Mouse (Mus musculus): Measurements from ENCODE around the gene Usp4.
"Not testable (repeated sequence)": the region's sequence is repeated elsewhere in the genome, so short reads cannot be mapped to it uniquely, and the experiment has no call there.

Usp4 gene

DNA sequence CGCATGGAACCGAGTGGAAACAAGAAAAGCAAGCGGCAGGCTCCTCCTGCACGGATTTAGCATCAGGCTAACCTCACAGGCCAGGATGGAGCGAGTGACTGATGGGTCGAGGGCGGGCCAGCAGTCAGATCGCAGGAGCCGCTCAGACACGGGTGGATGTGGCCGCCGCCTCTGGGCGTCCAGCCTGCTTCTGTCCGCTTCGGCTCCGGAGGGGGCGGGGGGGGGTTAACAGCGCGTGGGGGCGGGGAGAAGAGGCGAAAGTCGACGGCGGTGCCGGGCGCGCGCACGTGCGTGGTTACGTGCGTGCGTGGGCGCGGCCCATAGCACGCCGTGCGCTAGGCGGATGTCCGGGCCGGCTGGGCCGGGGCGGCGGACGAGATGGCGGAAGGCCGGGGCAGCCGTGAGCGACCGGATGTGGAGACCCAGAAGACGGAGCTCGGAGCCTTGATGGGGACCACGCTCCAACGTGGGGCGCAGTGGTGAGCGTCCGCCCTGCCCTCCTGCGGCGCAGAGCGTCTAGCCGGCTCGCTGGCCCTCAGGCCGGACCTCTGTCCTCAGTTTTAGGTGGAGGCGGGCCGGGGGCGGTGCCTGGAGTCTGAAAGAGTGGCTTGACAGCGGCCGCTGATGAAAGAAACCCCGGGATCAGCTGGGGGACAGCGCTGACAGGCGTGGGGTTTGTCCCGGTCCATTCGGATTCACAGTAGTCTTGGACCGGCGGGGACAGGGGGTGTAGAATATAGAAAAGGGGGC, at the start of gene Usp4:
Gene Usp4 (plus strand): TSS at position 314 of the 750 bp plus-strand sequence.
- no peak for DNase-seq (ENCODE audit: extremely low read depth, low read depth, low spot score)

DNA sequence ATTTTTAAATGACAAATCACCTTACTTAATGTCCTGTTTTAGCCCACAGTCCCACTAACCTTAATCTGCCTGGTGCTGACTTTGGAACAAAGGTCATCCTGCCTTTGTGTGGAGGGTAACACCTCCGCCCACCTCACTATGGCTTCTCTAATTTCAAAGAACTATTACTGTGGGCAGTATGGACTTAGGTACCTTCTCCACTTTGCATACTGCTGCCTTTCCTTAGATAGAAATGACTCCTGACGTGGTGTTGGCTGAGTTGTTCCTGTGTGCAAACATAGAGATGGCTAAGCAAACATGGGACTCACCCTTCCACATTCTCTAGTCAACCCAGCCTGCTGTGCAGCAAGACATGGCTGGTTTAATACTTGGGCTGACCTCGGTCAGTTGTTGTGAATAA, 45.8 kb upstream of the Usp4 start:
- no peak for DNase-seq (ENCODE audit: extremely low read depth, low read depth, low spot score)

DNA sequence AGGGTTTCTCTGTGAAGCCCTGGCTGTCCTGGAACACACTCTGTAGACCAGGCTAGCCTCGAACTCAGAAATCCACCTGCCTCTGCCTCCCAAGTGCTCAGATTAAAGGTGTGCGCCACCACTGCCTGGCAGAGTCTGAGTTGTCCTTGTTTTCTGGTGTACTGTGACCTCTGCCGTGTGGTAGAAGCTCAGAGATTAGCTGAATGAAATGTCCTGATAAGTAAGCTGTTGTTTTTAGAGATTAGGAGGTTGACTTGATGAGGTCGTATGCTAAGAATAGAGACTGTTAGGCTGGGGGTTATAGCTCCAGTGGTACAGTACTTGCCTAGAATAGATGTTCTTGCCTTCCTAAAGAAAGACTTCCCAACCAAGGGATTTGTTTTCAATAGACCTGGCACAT, 42.9 kb upstream of the Usp4 start:
- no peak for DNase-seq (ENCODE audit: extremely low read depth, low read depth, low spot score)

DNA sequence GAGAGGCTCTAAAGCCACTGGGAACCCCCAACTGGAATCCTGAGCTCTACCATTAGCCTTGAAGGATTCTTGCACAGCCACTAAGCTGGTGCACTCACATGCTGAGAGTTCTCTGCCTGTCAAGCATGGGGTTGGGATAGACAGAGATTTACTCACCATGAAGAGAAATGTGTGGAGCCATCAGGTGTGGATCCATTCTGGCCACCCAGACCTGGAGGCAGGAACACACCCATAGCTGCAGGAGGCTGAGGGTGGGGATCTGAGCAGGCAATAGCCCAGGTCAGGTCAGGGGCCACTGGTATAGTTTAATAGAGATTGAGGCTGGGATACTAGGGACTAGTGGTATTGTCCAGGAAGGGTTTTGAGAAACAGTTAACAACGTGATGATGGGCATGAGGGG, 42.5 kb upstream of the Usp4 start:
- DNase-seq (ENCODE audit: extremely low read depth, low read depth, low spot score) = no peak

DNA sequence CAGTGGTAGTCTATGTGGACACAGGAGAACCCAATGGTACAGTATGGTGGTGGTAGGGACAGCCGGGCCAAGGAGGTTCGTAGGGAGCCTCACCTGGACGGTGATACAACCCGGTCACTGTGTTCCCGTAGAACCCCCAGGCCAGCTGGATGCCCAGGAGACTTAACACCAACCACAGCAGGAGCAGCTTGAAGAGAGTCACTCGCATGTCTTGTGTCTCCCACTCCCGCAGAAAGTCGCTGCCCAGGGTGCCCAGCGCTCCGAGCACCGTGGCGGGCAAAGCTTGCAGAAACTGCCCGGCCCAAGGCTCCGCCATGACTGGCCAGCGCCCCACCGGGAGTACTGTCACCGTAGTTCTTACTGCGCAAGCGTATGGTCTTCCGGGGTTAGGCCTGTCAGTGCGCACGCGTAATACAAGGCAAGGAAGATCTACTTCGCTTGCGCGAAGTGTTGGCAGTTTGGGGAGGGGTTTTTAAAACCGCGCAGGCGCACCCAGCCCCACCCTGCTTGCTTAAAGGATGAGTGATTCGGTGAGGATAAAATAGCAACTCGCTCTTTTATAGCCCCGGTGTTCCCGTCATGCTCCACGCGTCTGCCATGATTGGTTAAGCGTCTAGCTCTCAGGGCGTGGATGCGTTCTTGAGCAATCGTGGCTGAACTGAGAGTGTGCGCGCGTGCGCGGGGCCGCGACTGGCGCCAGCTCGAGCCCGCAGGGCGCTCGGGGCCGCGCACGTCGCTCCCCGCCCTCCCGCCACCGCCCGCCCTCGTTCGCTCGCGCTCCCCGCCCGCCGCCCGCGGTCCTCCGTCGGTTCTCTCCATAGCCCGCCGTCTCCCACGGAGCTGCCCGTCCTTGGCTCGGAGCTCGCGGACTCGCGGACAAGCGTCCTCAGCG, 41.8 kb upstream of the Usp4 start, which contains the start of the genes Rhoa and Tcta:
Gene Rhoa (plus strand): TSS at position 501 of the 892 bp plus-strand sequence.
Gene Tcta (minus strand): TSS at position 532 of the 892 bp plus-strand sequence.
- peak; percentile 95 for DNase-seq (ENCODE audit: extremely low read depth, low read depth, low spot score)

DNA sequence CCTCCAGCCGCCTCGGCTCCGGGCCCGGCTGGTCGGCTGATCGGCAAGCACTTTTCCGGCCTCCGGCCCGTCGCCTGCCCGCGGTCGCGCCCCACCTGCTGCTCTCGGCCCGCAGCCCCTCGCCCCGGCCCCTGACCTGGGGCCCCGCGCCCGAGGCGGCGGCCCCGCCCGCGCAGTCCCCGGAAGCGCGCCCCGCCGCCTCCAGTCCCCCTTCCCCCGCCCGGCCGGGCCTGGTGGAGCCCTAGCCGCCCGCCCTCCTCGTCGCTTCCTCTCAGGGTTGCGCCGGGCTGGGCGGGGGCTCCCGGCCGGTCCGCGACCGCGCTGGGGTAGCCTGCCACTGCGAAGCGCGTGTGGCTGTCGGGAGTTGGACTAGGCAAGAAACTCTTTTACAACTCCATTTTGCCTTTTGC, 41.1 kb upstream of the Usp4 start:
- DNase-seq (ENCODE audit: extremely low read depth, low read depth, low spot score) = no peak

DNA sequence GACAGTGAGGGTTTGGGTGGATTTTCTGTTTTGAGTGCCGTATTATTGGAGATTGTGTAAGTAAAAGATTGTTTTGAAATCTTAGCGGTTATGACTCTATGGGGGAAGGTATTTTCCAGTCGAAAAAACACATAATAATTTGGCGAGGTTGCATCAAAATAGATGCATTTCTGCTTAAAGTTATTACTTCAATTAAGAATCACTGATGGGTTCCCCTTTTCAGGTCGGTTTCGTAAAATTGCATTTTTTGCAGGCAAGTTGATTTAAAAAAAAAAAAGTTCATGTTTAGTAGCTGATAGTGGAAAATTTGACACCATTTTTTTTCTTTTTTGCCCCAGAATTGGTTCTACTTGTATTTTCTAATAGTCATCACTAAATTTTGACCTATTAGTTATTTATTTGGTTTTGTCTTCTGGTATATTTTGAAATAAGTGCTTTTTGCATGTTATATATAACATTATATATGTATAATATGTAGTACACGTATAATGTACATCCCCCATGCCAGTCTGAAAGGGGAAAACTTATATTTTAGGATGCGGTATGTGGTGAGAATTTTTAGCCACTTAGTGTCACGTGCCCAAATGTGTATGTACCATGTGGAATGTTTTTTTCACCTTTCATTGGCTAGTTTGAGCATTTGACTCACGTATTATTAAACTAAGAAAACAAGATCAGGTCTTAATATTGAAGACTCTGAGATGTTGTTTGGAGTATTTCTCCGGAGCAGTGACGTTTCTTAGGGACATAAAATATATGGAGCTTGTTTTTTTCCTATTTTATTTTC, 40.4 kb upstream of the Usp4 start:
- no peak for DNase-seq (ENCODE audit: extremely low read depth, low read depth, low spot score)

DNA sequence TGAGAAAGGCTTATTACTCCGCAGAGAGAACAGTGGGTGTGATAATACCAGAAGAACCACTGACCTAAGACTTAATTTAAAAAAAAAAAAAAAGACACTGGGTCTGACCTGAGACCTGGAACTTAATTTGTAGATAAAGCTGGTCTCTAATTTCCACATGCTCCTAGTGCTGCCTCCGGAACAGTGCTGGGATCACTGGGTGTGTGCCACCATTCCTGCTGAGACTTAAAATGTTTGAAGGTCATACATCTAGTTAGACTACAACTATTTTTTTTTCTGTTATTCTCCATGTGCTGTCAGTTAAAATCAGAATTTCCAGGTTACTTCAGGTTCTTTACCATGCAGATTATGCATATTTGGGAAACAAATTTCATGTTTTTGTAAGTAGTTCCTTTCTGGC, 39.5 kb upstream of the Usp4 start:
- DNase-seq (ENCODE audit: extremely low read depth, low read depth, low spot score) = no peak

DNA sequence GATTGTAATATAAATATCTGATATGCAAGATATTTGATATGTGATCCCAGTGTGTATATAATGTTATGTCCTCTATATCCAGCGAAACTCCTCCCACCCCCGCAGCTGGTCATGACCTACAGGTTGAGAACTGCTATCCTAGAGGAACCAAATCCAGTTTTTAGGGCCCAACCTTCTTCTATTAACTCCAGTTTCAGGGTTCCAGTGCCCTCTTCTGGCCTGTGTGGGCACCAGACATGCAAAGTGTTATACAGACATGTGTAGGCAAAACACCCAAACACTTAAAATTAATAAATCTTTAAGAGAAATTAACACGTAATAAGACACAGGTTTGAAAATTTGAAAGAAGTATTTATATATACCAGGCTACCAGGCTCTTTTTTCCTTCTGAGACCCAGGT, 30.1 kb upstream of the Usp4 start:
- no peak for DNase-seq (ENCODE audit: extremely low read depth, low read depth, low spot score)

DNA sequence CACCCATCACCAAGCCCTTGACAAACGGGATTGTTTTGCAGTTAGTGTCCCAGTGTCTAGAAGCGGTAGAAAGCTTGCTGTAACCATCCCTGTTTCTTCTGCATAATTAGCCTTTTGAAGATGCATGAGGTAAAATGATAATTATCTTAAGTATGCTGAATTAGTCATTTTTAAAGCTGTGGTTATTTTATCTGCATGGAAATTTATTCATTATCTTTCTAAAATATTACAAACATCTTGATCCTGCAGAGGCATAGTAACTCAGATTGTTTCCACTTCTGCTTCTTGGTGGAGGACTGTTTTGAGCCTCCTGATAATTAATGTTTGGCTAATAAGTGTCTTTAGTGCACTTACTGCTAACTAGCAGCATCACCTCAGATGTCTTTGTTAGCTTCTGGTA, 29.2 kb upstream of the Usp4 start:
- DNase-seq (ENCODE audit: extremely low read depth, low read depth, low spot score) = no peak

DNA sequence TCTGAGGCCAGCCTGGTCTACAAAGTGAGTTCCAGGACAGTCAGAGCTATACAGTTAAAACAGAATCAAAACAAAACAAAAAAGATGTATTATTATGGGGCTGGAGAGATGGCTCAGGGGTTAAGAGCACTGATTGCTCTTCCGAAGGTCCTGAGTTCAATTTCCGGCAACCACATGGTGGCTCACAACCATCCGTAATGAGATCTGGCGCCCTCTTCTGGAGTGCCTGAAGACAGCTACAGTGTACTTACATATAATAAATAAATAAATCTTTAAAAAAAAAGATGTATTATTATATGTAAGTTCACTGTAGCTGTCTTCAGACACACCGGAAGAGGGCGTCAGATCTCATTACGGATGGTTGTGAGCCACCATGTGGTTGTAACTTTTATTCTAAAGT, 25.6 kb upstream of the Usp4 start:
- not testable (repeated sequence) for DNase-seq (ENCODE audit: extremely low read depth, low read depth, low spot score)

DNA sequence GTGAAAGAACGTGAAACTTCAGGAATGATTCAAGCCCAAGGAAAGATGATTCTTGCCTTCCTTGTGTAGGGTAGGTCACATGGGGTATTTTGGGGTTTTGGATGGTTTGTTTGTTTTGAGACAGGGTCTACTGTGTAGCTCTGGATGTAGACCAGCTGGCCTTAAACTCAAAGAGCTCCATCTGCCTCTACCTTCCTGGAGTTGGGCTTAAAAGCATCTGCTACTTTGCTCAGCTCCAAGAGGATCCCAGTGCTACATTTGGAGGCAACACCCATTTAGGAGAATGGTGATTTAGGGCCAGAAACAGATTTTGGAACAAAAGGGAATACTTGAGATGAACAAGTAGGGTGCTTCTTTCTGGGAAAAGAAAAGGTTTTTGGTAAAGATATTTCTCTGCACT, 22.9 kb upstream of the Usp4 start:
- DNase-seq (ENCODE audit: extremely low read depth, low read depth, low spot score) = no peak

DNA sequence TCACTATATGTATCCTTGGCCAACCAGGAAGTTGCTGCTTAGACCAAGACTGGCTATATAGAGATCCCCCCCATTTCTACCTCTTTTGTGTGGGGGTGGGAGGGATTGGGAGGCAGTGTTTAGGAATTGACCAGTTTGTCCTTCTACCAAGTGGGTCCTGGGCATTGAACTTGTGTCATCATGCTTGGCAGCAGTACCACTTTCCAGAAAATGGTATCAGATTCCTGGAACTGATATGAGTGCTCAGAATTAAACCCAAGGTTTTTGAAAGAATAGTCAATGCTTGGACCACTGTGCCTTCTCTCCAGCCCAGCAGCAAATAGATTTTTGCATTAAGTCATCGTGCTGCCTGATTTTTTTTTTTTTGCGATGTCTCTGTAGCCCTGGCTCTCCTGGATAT, 21.8 kb upstream of the Usp4 start:
- no peak for DNase-seq (ENCODE audit: extremely low read depth, low read depth, low spot score)

DNA sequence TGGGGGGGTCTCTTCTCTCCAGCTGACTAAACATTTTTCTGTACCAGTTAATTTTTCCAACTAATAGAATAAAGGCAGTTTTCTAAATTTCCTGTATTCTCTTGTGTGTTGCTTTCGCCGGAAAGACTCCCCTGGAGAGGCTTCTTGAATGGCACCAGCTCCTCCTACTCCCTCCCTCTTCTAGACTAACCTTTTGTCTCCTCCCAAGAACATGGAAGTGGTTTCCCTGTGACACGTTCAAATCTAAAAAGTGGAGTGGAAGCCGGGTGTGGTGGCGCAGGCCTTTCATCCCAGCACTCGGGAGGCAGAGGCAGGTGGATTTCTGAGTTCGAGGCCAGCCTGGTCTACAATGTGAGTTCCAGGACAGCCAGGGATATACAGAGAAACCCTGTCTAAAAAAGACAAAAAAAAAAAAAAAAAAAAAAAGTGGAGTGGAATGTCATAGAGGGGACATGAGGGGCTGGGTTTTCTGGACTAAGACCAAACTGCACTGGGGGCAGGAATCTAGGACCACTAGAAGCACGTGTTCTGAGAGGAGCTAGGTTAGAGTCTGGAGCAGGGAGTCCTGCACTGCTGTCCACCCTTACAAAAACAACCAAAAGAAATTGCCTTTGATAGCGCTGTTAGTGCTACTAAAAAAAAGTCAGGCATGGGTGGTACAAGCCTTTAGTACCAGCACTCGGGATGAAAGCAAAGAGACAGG, 9.7 kb upstream of the Usp4 start:
- DNase-seq (ENCODE audit: extremely low read depth, low read depth, low spot score) = no peak

DNA sequence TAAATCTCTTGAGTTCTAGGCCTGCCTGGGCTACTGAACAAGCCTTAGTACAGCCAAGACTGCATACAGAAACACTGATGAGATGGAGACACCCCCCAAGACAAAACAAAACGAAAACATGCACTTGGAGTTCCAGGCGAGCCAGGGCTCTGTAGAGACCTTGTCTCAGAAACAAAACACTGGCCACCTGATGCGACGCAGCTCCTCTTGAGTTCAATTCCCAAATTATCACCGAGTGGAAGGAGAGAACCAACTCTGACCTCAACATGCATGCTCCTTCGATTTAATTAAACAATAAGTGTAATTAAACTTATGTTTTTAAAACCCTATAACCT, 9.1 kb upstream of the Usp4 start:
- DNase-seq (ENCODE audit: extremely low read depth, low read depth, low spot score) = no peak

DNA sequence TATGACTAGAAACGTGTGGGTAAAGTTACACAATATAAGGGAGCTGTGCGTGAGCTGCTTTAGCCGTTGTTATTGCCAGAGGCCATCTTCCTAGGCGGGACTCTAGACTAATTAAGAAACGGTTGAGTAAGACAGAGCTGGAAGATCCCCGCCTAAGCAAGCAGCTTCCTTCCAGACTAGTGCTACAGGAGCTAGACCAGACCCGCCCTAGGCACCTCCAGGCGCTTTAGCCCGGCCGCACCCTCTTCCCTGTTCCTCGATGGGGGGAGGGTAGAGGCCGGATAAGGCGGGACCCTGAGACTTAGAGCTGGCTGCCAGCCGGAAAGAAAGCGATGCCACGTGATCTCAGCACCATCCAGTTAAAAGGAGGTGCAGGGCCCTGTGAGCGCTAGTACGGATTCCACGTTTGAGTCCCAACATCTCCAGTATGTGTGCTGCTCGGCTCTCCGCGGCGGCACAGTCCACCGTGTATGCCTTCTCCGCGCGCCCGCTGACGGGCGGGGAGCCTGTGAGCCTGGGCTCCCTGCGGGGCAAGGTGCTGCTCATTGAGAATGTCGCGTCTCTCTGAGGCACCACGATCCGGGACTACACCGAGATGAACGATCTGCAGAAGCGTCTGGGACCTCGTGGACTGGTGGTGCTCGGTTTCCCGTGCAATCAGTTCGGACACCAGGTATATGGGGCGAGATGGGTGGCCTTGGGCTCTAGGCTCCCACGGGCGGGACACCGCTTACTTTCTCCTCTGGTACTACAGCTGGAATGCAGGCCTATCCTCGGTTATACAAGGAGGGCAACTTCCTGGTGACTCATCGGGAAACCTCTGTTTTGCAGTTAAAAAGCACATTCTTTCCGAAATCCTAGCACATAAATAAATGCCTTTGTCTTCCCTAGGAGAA, 8.5 kb upstream of the Usp4 start, which contains the start of gene Gpx1:
Gene Gpx1 (plus strand): TSS at position 18 of the 896 bp plus-strand sequence.
- DNase-seq (ENCODE audit: extremely low read depth, low read depth, low spot score) = peak; percentile 98

DNA sequence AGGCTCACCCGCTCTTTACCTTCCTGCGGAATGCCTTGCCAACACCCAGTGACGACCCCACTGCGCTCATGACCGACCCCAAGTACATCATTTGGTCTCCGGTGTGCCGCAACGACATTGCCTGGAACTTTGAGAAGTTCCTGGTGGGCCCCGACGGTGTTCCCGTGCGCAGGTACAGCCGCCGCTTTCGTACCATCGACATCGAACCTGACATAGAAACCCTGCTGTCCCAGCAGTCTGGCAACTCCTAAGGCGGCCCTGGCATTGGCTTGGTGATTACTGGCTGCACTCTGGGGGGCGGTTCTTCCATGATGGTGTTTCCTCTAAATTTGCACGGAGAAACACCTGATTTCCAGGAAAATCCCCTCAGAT, 7.8 kb upstream of the Usp4 start:
- no peak for DNase-seq (ENCODE audit: extremely low read depth, low read depth, low spot score)

DNA sequence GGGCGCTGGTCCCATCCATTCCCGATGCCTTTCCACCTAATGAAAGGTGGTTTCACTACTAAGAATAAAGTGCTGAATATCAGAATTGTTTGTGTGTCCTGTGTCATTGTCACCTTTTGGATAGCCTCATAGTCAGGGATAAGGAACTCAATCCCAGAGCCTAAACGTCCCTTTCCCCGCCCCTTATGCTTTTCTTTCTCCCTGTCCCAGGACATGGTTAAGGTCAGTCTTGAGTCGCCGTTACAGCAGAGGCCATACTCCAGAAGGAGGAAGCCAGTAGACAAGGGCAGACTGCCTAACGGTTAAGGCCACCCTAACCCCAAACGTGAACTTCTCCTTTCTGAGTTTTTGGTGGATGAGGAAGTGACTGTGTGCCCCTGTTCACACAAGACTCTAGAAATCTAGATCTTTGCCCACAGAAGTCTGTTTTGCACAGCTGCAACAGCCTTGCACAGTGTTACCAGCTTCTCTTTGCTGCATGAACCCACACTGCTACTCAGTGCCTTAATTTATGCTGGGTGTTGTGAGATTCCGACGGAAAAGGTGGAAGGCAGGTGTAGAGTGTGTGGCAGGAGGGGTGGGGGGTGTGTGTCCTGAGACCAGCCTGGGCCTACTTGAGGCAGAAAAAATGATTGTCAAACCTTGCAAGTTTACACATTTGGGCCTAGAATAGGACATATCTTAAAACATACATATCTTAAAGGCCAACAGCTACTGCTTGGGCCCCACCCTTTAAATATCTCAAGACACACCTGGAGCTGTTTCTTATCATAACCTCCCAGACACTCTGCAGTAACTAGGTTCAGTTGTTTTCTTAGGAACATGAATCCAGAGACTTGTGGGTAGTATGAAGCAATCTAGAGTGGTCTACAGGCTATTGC, 7.2 kb upstream of the Usp4 start:
- DNase-seq (ENCODE audit: extremely low read depth, low read depth, low spot score) = no peak

DNA sequence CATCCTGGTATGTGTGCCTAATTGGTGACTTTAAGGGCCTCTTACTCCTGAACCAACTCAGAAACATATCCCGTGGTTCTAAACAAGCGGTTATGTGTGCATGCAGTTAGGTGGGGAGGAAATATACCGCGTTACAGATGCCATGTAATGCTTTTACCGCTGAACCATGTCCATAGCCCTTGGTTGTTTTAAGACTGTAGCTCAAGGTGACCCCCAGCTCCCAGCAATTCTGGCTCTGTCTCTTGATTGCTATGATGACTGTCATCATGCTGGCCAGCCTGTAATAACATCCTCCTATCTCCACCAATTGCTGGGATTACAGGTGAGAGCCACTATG, 6.5 kb upstream of the Usp4 start:
- no peak for DNase-seq (ENCODE audit: extremely low read depth, low read depth, low spot score)
